Mouse (Mus musculus) midbrain, postnatal 0 days (tissue): ENCODE data around the gene Zfp683. TPM values are rescaled to one million over a fixed set of nuclear protein-coding genes. Genes with fewer than 3 reads are reported as not detected.

Experiments
- ATAC-seq: fragments of 200-750 bp; cut with Nextera tagmentation; 2 replicates; pipeline ENCODE4 v1.8.0; 2017; ENCODE audit warnings: moderate number of reproducible peaks, mild to moderate bottlenecking, moderate TSS enrichment, moderate library complexity; ENCODE audit not compliant: low FRiP score
- DNase-seq: peaks from one replicate; pipeline ENCODE4 v3.0.0-alpha.2; 2015; ENCODE audit warnings: low spot score
- H3K27ac ChIP-seq: fragments of 300-500 bp; sonication (generic); 2 replicates; pipeline ENCODE4 v1.5.1; 2014; ENCODE audit warnings: low read depth, mild to moderate bottlenecking, low read length, mixed read lengths
- H3K27me3 ChIP-seq: fragments of 300-500 bp; sonication (generic); 2 replicates; pipeline ENCODE4 v1.6.1; 2014; ENCODE audit warnings: low read length, control low read depth, mixed read lengths; ENCODE audit not compliant: insufficient read depth
- H3K36me3 ChIP-seq: fragments of 300-500 bp; sonication (generic); 2 replicates; pipeline ENCODE4 v1.6.1; 2014; ENCODE audit warnings: low read length, control low read depth, mixed read lengths; ENCODE audit not compliant: insufficient read depth
- H3K4me1 ChIP-seq: fragments of 300-500 bp; sonication (generic); 2 replicates; pipeline ENCODE4 v1.6.1; 2014; ENCODE audit warnings: mild to moderate bottlenecking, control low read depth, antibody characterized with exemption, low read length, mixed read lengths; ENCODE audit not compliant: insufficient read depth
- H3K4me2 ChIP-seq: fragments of 300-500 bp; sonication (generic); 2 replicates; pipeline ENCODE4 v1.6.1; 2014; ENCODE audit warnings: low read depth, mild to moderate bottlenecking, low read length, mixed read lengths; ENCODE audit not compliant: poor library complexity, severe bottlenecking
- H3K4me3 ChIP-seq: fragments of 300-500 bp; sonication (generic); 2 replicates; pipeline ENCODE4 v1.5.1; 2014; ENCODE audit warnings: low read depth, mild to moderate bottlenecking, low read length, moderate library complexity
- H3K9ac ChIP-seq: fragments of 300-500 bp; sonication (generic); replicated peaks from 2 replicates; pipeline ENCODE4 v1.6.1; 2014; ENCODE audit warnings: mild to moderate bottlenecking, low read length, moderate library complexity, mixed read lengths; ENCODE audit not compliant: poor library complexity, severe bottlenecking
- H3K9me3 ChIP-seq: fragments of 300-500 bp; sonication (generic); 2 replicates; pipeline ENCODE4 v1.6.1; 2016; ENCODE audit warnings: low read length, control low read depth
- CTCF ChIP-seq: IDR thresholded peaks from 2 replicates; pipeline ENCODE4 v1.5.1; 2016; ENCODE audit warnings: antibody characterized with exemption, mild to moderate bottlenecking
- WGBS: fragments of 180-500 bp; shearing (Covaris S2); extraction: QIAGEN DNeasy Blood & Tissue Kit; methylation state at CpG from one replicate; pipeline ENCODE4 v1.1.7; 2014; 5-methylcytosine and 5-hydroxymethylcytosine counted together
- polyA plus RNA-seq: library from polyadenylated mRNA; unstranded; fragments of >200 nt; fragmentation: Nextera tagmentation; extraction: Ambion mirVana; gene quantifications from 2 replicates; pipeline ENCODE4 v1.2.1, GENCODE M21; 2015
- total RNA-seq: library from RNA; depleted of rRNA; stranded (reverse); fragments of >200 nt; gene quantifications from 2 replicates; pipeline ENCODE4 v1.2.3, GENCODE M21; 2014; rRNA removed

Gene Zfp683
- not detected in 2 replicates for total RNA-seq
- not detected in 2 replicates for polyA plus RNA-seq

GRCm38 (mm10) chr4:134053538-134053937 is at the start of gene Zfp683:
TSS of gene Zfp683 (plus strand) at chr4:134053838.
- Histone ChIP-seq H3K4me3 (no peak within 1 kb of the TSS), H3K4me2 (no peak within 1 kb of the TSS), H3K9ac (no peak within 1 kb of the TSS), H3K27ac (no peak within 1 kb of the TSS), H3K9me3 (no peaks in the 10 kb centered on the region), H3K4me1 (no peaks in the 10 kb centered on the region; the same call in 1 of the 2 replicates), H3K36me3 (no peaks in the 10 kb centered on the region), H3K27me3 (no peaks in the 10 kb centered on the region)
- 84% methylated on average over 3 of the region's 3 CpGs for WGBS
- DNase-seq, result no peak
- no peak for ATAC-seq
- TF ChIP-seq CTCF, result no peak

DNA sequence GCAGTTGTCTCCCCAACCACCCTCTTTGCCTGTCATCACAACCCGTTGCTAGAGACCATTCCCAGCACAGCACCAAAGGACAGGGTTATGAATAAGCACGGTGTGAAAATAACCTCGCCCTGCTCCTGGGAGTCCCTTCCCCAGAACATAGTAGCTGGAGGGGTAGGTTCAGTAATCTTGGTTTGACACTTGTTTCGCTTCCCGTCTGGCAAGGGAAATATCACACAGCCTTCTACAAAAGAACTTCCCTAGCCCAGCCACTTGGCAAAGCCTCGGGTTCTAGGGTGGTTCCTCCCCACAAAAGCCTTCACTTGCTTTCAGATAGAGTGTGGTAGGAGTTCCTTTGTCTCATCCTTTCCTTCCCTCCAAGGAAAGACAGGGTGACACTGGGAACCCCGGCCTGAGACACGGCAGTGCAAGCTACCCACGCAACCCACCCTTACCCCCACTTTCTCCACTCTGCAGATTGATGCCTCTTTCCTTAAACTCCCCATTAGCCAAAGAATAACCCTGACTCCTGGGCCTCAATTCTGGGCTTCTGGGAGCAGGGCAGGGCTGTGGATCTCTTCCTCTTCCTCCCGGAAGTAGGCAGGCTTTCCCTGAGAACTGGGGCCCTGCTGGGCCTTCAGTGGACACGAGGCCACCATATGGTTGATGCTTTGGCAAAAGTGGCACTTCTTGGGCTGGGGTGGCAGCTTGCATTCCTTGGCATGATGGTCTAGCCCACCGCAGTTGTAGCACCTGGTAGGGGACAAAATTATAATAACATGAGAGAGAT is 47.9 kb upstream of the Zfp683 start:
- H3K9ac ChIP-seq, result no peak overlapping the region
- no peak for TF ChIP-seq CTCF
- H3K9me3 ChIP-seq, result no peaks in the 10 kb centered on the region
- H3K36me3 ChIP-seq, result no peaks in the 10 kb centered on the region
- H3K4me1 ChIP-seq, result no peaks in the 10 kb centered on the region
- H3K27ac ChIP-seq, result no peak overlapping the region
- H3K4me2 ChIP-seq, result no peak overlapping the region
- H3K27me3 ChIP-seq, result no peaks in the 10 kb centered on the region
- no peak overlapping the region for H3K4me3 ChIP-seq
- no peak for DNase-seq
- ATAC-seq, result no peak
- 63% methylated on average over 12 of the region's 12 CpGs for WGBS

DNA sequence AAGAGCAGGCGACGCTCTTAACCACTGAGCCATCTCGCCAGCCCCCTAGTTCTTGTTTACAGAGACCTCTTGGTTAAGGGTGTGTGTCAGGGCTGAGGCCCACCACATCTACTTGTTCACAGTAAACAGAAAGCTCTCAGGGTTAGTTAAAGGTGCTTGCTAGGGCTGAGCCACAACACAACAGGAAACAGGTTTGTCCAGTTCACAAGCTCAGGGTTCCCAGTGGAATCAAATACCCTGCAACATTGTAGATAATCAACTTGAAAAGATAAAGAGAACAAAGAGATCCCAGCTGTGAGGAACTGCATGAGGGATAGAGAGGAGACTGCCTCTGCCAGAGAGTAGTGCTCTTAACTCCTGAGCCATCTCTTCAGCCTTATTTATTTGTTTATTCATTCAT is 46.8 kb upstream of the Zfp683 start:
- ATAC-seq (no peak), DNase-seq (no peak)
- Histone ChIP-seq H3K27me3 (no peaks in the 10 kb centered on the region), H3K9ac (no peak overlapping the region), H3K4me1 (no peaks in the 10 kb centered on the region), H3K36me3 (no peaks in the 10 kb centered on the region), H3K4me3 (no peak overlapping the region), H3K27ac (no peak overlapping the region), H3K9me3 (no peaks in the 10 kb centered on the region), H3K4me2 (no peak overlapping the region)
- TF ChIP-seq CTCF, result no peak
- 94% methylated on average over 3 of the region's 3 CpGs for WGBS

- Histone ChIP-seq H3K27me3 (no peaks in the 10 kb centered on the region), H3K36me3 (no peaks in the 10 kb centered on the region), H3K4me1 (no peaks in the 10 kb centered on the region), H3K9me3 (no peaks in the 10 kb centered on the region), H3K4me2 (no peak overlapping the region), H3K27ac (no peak overlapping the region), H3K4me3 (no peak overlapping the region), H3K9ac (no peak overlapping the region)
- TF ChIP-seq CTCF, result no peak
- 66% methylated on average over 6 of the region's 6 CpGs for WGBS
- DNase-seq (no peak), ATAC-seq (no peak)
Measured at GRCm38 (mm10) chr4:134009709-134010108, 43.9 kb upstream of the Zfp683 start.

DNA sequence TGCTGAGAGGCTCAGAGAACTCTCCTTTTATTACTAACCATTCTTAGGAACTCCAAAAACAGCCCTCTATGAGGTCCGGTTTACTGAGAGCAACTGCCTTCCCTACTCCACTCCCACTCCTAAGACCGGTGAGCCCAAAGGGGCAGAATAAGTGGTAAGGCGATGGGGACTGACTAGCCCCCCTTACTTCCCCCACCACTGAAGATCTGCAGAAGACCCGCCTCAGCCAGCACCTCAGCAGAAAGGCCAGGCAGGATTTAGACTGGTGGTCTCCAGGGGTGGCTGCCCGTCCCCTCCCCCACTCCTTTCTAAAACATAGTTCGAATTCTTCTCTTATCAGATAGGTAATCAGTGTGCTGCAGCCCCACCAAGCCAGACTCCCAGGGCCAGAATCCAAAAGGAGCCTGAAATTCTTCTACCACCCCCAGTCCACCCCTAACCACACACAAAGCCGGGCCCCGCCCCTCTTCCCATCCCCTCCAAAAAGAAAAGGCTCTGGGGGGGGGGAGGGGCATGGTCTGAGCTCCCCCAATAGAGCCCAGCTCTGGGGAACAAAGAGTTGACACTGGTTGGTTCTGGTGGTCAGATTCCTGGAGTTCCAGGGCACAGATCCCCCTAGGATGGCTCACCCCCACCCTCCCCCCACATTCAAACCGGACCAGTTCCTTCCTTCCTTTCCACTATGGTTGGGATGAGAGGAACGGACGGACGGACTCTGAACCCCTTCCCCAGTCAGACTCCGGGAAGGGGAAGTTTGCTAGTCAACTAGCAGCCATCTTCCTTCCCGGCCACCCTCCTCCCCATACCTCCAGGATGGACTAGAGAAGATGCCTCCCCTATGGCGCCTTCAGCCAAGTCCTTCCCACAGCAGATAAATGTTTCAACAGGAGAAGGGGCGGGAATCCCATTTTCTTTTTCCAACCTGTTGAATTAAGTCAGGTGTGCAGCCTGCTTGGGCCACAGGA is 41.9 kb upstream of the Zfp683 start:
- ATAC-seq (no peak), DNase-seq (no peak)
- TF ChIP-seq CTCF, result no peak
- Histone ChIP-seq H3K36me3 (no peaks in the 10 kb centered on the region), H3K27me3 (peaks cover under 1% of the 10 kb centered on the region; the same call in 1 of the 2 replicates), H3K9me3 (no peaks in the 10 kb centered on the region), H3K4me2 (no peak overlapping the region), H3K27ac (no peak overlapping the region), H3K4me3 (no peak overlapping the region), H3K4me1 (no peaks in the 10 kb centered on the region), H3K9ac (no peak overlapping the region)
- WGBS, result 10% methylated on average over 16 of the region's 16 CpGs
